Mouse (Mus musculus) heart, adult 2 months (tissue): ENCODE measurements around the gene Hsd17b11.

Experiments used
- CTCF ChIP-seq: fragments of 200-600 bp; IDR thresholded peaks from 2 replicates; pipeline ENCODE4 v1.8.1; 2022; ENCODE audit warnings: antibody characterized with exemption, mild to moderate bottlenecking, moderate library complexity
- EP300 ChIP-seq: fragments of 200-500 bp; IDR thresholded peaks from 2 replicates; pipeline ENCODE4 v1.6.1; 2011; ENCODE audit warnings: low read depth, low read length, control low read depth; ENCODE audit not compliant: insufficient read depth
- POLR2A ChIP-seq: fragments of 200-500 bp; IDR thresholded peaks from 2 replicates; pipeline ENCODE4 v1.6.1; 2011; ENCODE audit warnings: mild to moderate bottlenecking, low read depth, low read length, control low read depth; ENCODE audit not compliant: insufficient read depth

DNA sequence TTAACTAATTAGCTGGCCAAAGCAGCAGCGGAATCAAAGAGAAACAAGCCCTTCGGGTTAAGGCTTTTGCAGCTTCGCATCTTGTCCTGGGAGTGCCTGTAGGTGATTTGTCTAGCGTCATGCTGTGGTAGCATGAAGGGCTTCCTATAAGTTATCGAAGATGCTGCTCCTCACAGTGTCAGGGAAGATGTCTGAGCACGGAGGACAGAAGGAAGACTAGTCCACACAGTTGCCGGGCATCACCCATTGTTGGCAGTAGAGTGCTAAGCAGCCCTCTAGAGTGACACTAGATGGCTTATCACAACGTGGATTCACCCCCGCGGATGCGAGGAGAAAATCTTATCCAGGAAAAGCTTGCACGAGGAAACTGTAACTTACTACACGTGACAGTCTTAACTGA, 48.9 kb downstream of the Hsd17b11 start:
- TF ChIP-seq CTCF (no peak), POLR2A (no peak), EP300 (no peak)
